Mouse (Mus musculus): ENCODE data around the gene Desi1.

- TF ChIP-seq CTCF (IDR thresholded peaks at IDR 0.05) (no peak), EP300 (IDR thresholded peaks at IDR 0.05) (no peak)
Observed at GRCm38 (mm10) chr15:81957598-81957997, 76.1 kb downstream of the Desi1 start.
